In the genomic region with DNA sequence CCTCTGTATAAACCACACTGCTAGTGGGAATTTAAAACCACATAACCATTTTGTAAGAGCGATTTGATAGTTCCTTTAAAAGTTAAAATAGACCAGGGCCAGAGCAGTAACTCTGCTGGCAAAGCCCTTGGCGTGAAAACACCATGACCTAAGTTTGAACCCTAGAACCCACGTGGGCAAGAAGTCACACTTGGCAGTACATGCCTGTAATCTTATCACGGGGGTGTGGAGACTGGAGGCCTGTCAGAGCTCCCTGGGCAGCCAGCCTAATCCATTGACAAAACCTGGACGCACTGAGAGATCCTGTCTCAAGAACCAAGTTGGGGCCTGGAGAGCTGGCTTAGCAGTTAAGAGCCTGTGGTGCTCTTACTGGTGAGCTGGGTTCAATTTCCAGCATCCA, we compare ENCODE assay signal across 9 mouse cellular contexts. TPM values are rescaled to one million over a fixed set of nuclear protein-coding genes. Genes with fewer than 3 reads are reported as not detected.
DNase-seq lines count a peak whose midpoint lies in the region; ATAC-seq and TF ChIP-seq lines count a peak whose summit lies in the region.
"Had no signal": no experiment of that assay in that cellular context is flagged by ENCODE, and none has a peak within 500 bp of the region (broad histone marks: within the 10 kb centered on the region; RNA-seq: fewer than 3 reads in every experiment).

No protein-coding gene starts in this region.

- no peaks in the 10 kb centered on the region for H3K9me3 ChIP-seq in forebrain, embryonic 14.5 days (replicated peaks; ENCODE audit: control insufficient read depth, low read length)
- H3K9me3 ChIP-seq in forebrain, embryonic 11.5 days (ENCODE audit: control insufficient read depth, low read length), result no peaks in the 10 kb centered on the region
- H3K9me3 ChIP-seq in embryonic facial prominence, embryonic 15.5 days (replicated peaks), result no peaks in the 10 kb centered on the region
- H3K9me3 ChIP-seq: liver, embryonic 15.5 days had no signal

- H3K4me1 ChIP-seq in forebrain, embryonic 14.5 days (ENCODE audit: control insufficient read depth, insufficient read depth, low read length), result no peaks in the 10 kb centered on the region
- H3K4me1 ChIP-seq in forebrain, embryonic 11.5 days (replicated peaks; ENCODE audit: control insufficient read depth, insufficient read depth, low read length), result no peaks in the 10 kb centered on the region
- peaks cover 4% of the 10 kb centered on the region; the same call in 1 of the 2 replicates for H3K4me1 ChIP-seq in embryonic facial prominence, embryonic 15.5 days
- H3K4me1 ChIP-seq in lung, adult 2 months (ENCODE audit: control insufficient read depth, insufficient read depth, low read length), result no peaks in the 10 kb centered on the region
- H3K4me1 ChIP-seq: liver, embryonic 15.5 days had no signal

- WGBS in forebrain, embryonic 14.5 days, result 62% methylated on average over 5 of the region's 5 CpGs
- 75% methylated on average over 5 of the region's 5 CpGs for WGBS in forebrain, embryonic 11.5 days
- 46% methylated on average over 5 of the region's 5 CpGs for WGBS in embryonic facial prominence, embryonic 15.5 days
- WGBS in lung, adult 2 months, result 26% methylated on average over 5 of the region's 5 CpGs

- no peak overlapping the region for H3K4me2 ChIP-seq in forebrain, embryonic 14.5 days (ENCODE audit: low read length)
- no peak overlapping the region for H3K4me2 ChIP-seq in forebrain, embryonic 11.5 days (ENCODE audit: low read depth, low read length, severe bottlenecking)
- no peak overlapping the region for H3K4me2 ChIP-seq in embryonic facial prominence, embryonic 15.5 days (replicated peaks)
- H3K4me2 ChIP-seq: liver, embryonic 15.5 days had no signal

- no peak overlapping the region for H3K4me3 ChIP-seq in forebrain, embryonic 14.5 days (ENCODE audit: low read depth, low read length)
- H3K4me3 ChIP-seq in forebrain, embryonic 11.5 days (ENCODE audit: low read depth, low read length), result no peak overlapping the region
- no peak overlapping the region for H3K4me3 ChIP-seq in embryonic facial prominence, embryonic 15.5 days (replicated peaks)
- H3K4me3 ChIP-seq in lung, adult 2 months (replicated peaks; ENCODE audit: extremely low read depth, low read depth, low read length), result no peak overlapping the region
- H3K4me3 ChIP-seq: liver, embryonic 15.5 days had no signal

- TF ChIP-seq POLR2A in lung, adult 2 months (IDR thresholded peaks at IDR 0.05; ENCODE audit: borderline replicate concordance, extremely low read depth, low read depth, low read length), result no peak

- no peak for TF ChIP-seq CTCF in lung, adult 2 months (IDR thresholded peaks at IDR 0.05; ENCODE audit: insufficient read depth, low read length)

- no peaks in the 10 kb centered on the region for H3K27me3 ChIP-seq in forebrain, embryonic 14.5 days (replicated peaks; ENCODE audit: control insufficient read depth, insufficient read depth, low read length)
- H3K27me3 ChIP-seq in forebrain, embryonic 11.5 days (ENCODE audit: control insufficient read depth, insufficient read depth, low read length), result no peaks in the 10 kb centered on the region
- no peaks in the 10 kb centered on the region for H3K27me3 ChIP-seq in embryonic facial prominence, embryonic 15.5 days
- H3K27me3 ChIP-seq: liver, embryonic 15.5 days had no signal

- DNase-seq in forebrain, embryonic 14.5 days (ENCODE audit: low spot score), result peak; percentile 16
- no peak for DNase-seq in forebrain, embryonic 11.5 days (ENCODE audit: low spot score)
- peak; percentile 94 for DNase-seq in heart, postnatal 10 days
- peak; percentile 32 for DNase-seq in lung, adult 2 months
- DNase-seq in testis, postnatal 10 days (ENCODE audit: low spot score), result peak; percentile 61
- no peak for DNase-seq in layer of hippocampus, adult 11-12 months (ENCODE audit: low spot score)
- DNase-seq in left cerebral cortex, adult 18-20 months (ENCODE audit: low spot score in 2 of 2), result no peak

- no peaks in the 10 kb centered on the region for H3K36me3 ChIP-seq in forebrain, embryonic 14.5 days (ENCODE audit: control insufficient read depth, insufficient read depth, low read length)
- no peaks in the 10 kb centered on the region for H3K36me3 ChIP-seq in forebrain, embryonic 11.5 days (ENCODE audit: control insufficient read depth, insufficient read depth, low read length)
- no peaks in the 10 kb centered on the region for H3K36me3 ChIP-seq in embryonic facial prominence, embryonic 15.5 days
- H3K36me3 ChIP-seq: liver, embryonic 15.5 days had no signal

- no peak overlapping the region for H3K27ac ChIP-seq in forebrain, embryonic 14.5 days (ENCODE audit: low read depth, low read length)
- no peak overlapping the region for H3K27ac ChIP-seq in forebrain, embryonic 11.5 days (ENCODE audit: low read depth, low read length)
- H3K27ac ChIP-seq in embryonic facial prominence, embryonic 15.5 days (replicated peaks), result no peak overlapping the region
- H3K27ac ChIP-seq: liver, embryonic 15.5 days had no signal

- no peak for ATAC-seq in forebrain, embryonic 14.5 days
- ATAC-seq in forebrain, embryonic 11.5 days (replicated peaks; ENCODE audit: low FRiP score), result no peak
- peak; percentile 73 for ATAC-seq in embryonic facial prominence, embryonic 15.5 days (ENCODE audit: insufficient number of reproducible peaks, low FRiP score, low TSS enrichment, low read depth)

- intact Hi-C loops in heart, postnatal 10 days (cut with DNase I), result no loop called here

- H3K9ac ChIP-seq in forebrain, embryonic 14.5 days (ENCODE audit: low read length), result no peak overlapping the region
- H3K9ac ChIP-seq in forebrain, embryonic 11.5 days (ENCODE audit: low read length), result no peak overlapping the region
- H3K9ac ChIP-seq in embryonic facial prominence, embryonic 15.5 days, result no peak overlapping the region
- H3K9ac ChIP-seq: liver, embryonic 15.5 days had no signal

RNA-seq across cellular contexts. Expression of a gene that starts 12.9 kb away (rescaled TPM):
- polyA plus RNA-seq in forebrain, embryonic 14.5 days (2014; fragmentation: Nextera tagmentation; extraction: Ambion mirVana), result 6.9 and 10.1 TPM in 2 replicates
- not detected in 2 replicates for polyA plus RNA-seq in forebrain, embryonic 11.5 days (2014; fragmentation: Nextera tagmentation; extraction: Ambion mirVana)
- polyA plus RNA-seq in embryonic facial prominence, embryonic 15.5 days (2015; fragmentation: Nextera tagmentation; extraction: Ambion mirVana), result 5.3 and 8.4 TPM in 2 replicates
- total RNA-seq in heart, postnatal 10 days (2021), result not detected
- 0.64 and 0.68 TPM in 2 replicates for polyA plus RNA-seq in lung, adult 2 months (2012; rRNA removed)
- 10 to 100 TPM; 33.4 to 47.5 TPM for total RNA-seq in left cerebral cortex, adult 18-20 months (2021)

RNA-seq across cellular contexts. Expression of a gene that starts 19.0 kb away (rescaled TPM):
- 87.4 and 91.1 TPM in 2 replicates for polyA plus RNA-seq in forebrain, embryonic 14.5 days (2014; fragmentation: Nextera tagmentation; extraction: Ambion mirVana)
- 131 and 140 TPM in 2 replicates for polyA plus RNA-seq in forebrain, embryonic 11.5 days (2014; fragmentation: Nextera tagmentation; extraction: Ambion mirVana)
- polyA plus RNA-seq in embryonic facial prominence, embryonic 15.5 days (2015; fragmentation: Nextera tagmentation; extraction: Ambion mirVana), result 31.4 and 36.0 TPM in 2 replicates
- total RNA-seq in heart, postnatal 10 days (2021), result 10 to 100 TPM; 17.8 to 21.1 TPM
- 6.3 and 9.4 TPM in 2 replicates for polyA plus RNA-seq in lung, adult 2 months (2012; rRNA removed)
- 10 to 100 TPM; 12.2 to 14.3 TPM for total RNA-seq in left cerebral cortex, adult 18-20 months (2021)

RNA-seq across cellular contexts. Expression of a gene that starts 43.1 kb away (rescaled TPM):
- 186 and 201 TPM in 2 replicates for polyA plus RNA-seq in forebrain, embryonic 14.5 days (2014; fragmentation: Nextera tagmentation; extraction: Ambion mirVana)
- 626 and 749 TPM in 2 replicates for polyA plus RNA-seq in forebrain, embryonic 11.5 days (2014; fragmentation: Nextera tagmentation; extraction: Ambion mirVana)
- polyA plus RNA-seq in embryonic facial prominence, embryonic 15.5 days (2015; fragmentation: Nextera tagmentation; extraction: Ambion mirVana), result 277 and 280 TPM in 2 replicates
- 10 to 100 TPM; 66.0 to 67.2 TPM for total RNA-seq in heart, postnatal 10 days (2021)
- 4.0 and 5.8 TPM in 2 replicates for polyA plus RNA-seq in lung, adult 2 months (2012; rRNA removed)
- total RNA-seq in left cerebral cortex, adult 18-20 months (2021), result 1 to 10 TPM; 2.8 to 5.2 TPM

Comparison
In these comparisons a context has a peak if more than half of its experiments do, and no peak if none do; other contexts are left out.
1. DNase-seq: peak in forebrain, embryonic 14.5 days (single experiment), heart, postnatal 10 days (2 of 2), lung, adult 2 months (single experiment) and testis, postnatal 10 days (single experiment); none in forebrain, embryonic 11.5 days (single experiment), layer of hippocampus, adult 11-12 months (single experiment) and left cerebral cortex, adult 18-20 months (0 of 2).
2. RNA of a gene that starts 43.1 kb away (polyA plus RNA-seq): 626 to 749 TPM in forebrain, embryonic 11.5 days, 277 to 280 TPM in embryonic facial prominence, embryonic 15.5 days and 186 to 201 TPM in forebrain, embryonic 14.5 days; 4.0 to 5.8 TPM in lung, adult 2 months; every median in the first group is over 10 times any median in the second.